Mouse (Mus musculus) megakaryocyte, embryonic 14.5 days (primary cell): ENCODE measurements around the gene Ccng2.

Source experiments
- FLI1 ChIP-seq: IDR thresholded peaks from 2 replicates; pipeline ENCODE4 v1.6.1; 2012; ENCODE audit warnings: low read length, inconsistent platforms, mixed read lengths
- GATA1 ChIP-seq: IDR thresholded peaks from 3 replicates; pipeline ENCODE4 v1.6.1; 2012; ENCODE audit warnings: mixed read lengths, low read length, inconsistent platforms, borderline replicate concordance

DNA sequence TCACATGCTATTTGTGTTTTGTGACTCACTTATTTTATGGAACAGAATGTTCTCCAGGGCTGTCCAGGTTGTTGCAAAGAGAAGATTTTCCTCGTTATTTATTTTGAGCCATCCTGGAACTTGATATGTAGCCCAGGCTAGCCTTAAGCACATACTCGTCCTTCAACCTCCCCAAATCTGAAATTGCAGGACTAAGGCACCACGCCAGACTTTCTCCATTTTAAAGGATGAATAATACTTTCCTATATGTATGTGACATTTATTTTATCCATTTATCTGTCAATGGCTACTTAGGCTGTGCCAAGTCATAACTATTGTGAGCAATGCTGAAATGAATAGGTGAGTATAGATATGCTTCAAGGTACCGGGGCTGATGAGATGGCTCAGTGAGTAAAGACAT is 30.5 kb upstream of the Ccng2 start:
- TF ChIP-seq GATA1 (no peak), FLI1 (no peak)
